Mouse (Mus musculus) thymus, adult 2 months (tissue): ENCODE data around the gene 2610528J11Rik.
"Not testable (repeated sequence)": the region's sequence is repeated elsewhere in the genome, so short reads cannot be mapped to it uniquely, and the experiment has no call there.

ENCODE experiments used
- CTCF ChIP-seq: fragments of 200-500 bp; IDR thresholded peaks from 2 replicates; pipeline ENCODE4 v1.5.1; 2012; ENCODE audit warnings: mild to moderate bottlenecking, control low read depth, low read length, moderate library complexity, borderline replicate concordance; ENCODE audit not compliant: control insufficient read depth, poor library complexity, insufficient read depth; ENCODE audit errors: extremely low read depth
- POLR2A ChIP-seq: fragments of 200-500 bp; IDR thresholded peaks from 2 replicates; pipeline ENCODE4 v1.6.1; 2012; ENCODE audit warnings: mild to moderate bottlenecking, low read length, control low read depth, moderate library complexity; ENCODE audit not compliant: control insufficient read depth, poor library complexity, insufficient read depth; ENCODE audit errors: extremely low read depth

GRCm38 (mm10) chr4:118507171-118507570 lies 19.6 kb upstream of the 2610528J11Rik start:
- not testable (repeated sequence) for TF ChIP-seq POLR2A, CTCF
